Mouse (Mus musculus): Measurements from ENCODE around the gene Borcs5. TPM values are rescaled to one million over a fixed set of nuclear protein-coding genes. Genes with fewer than 3 reads are reported as not detected.

Borcs5 gene
- polyA plus RNA-seq, 1 experiment, result 4.8 TPM

- H3K4me1 ChIP-seq (ENCODE audit: control insufficient read depth, insufficient read depth, low read length), result no peaks in the 10 kb centered on the region
- H3K27ac ChIP-seq (ENCODE audit: insufficient read depth, low read length), result no peak overlapping the region
- H3K9ac ChIP-seq (ENCODE audit: low read depth, poor library complexity, severe bottlenecking), result no peak overlapping the region
- H3K36me3 ChIP-seq (ENCODE audit: control insufficient read depth, insufficient read depth, low read length, poor library complexity, severe bottlenecking), result no peaks in the 10 kb centered on the region
- H3K4me3 ChIP-seq (ENCODE audit: low read depth, low read length), result no peak overlapping the region
- no peak for TF ChIP-seq EP300 (IDR thresholded peaks at IDR 0.05; ENCODE audit: insufficient read depth, low read depth, low read length)
- no peak for TF ChIP-seq CTCF (IDR thresholded peaks at IDR 0.05; ENCODE audit: low read depth, low read length)
- TF ChIP-seq POLR2A (IDR thresholded peaks at IDR 0.05; ENCODE audit: insufficient read depth, low read length), result no peak
- H3K27me3 ChIP-seq (ENCODE audit: control insufficient read depth, insufficient read depth, low read length, poor library complexity, severe bottlenecking), result no peaks in the 10 kb centered on the region
- H3K9me3 ChIP-seq (replicated peaks; ENCODE audit: control insufficient read depth, insufficient read depth, low read length, poor library complexity, severe bottlenecking), result no peaks in the 10 kb centered on the region
These were observed 27.4 kb upstream of the Borcs5 start for GRCm38 (mm10) chr6:134611896-134612295.

GRCm38 (mm10) chr6:134614322-134614721 is 25.0 kb upstream of the Borcs5 start:
- Histone ChIP-seq H3K27ac (ENCODE audit: insufficient read depth, low read length) (no peak overlapping the region), H3K9ac (ENCODE audit: low read depth, poor library complexity, severe bottlenecking) (no peak overlapping the region), H3K27me3 (ENCODE audit: control insufficient read depth, insufficient read depth, low read length, poor library complexity, severe bottlenecking) (no peaks in the 10 kb centered on the region), H3K9me3 (replicated peaks; ENCODE audit: control insufficient read depth, insufficient read depth, low read length, poor library complexity, severe bottlenecking) (no peaks in the 10 kb centered on the region), H3K36me3 (ENCODE audit: control insufficient read depth, insufficient read depth, low read length, poor library complexity, severe bottlenecking) (no peaks in the 10 kb centered on the region), H3K4me1 (ENCODE audit: control insufficient read depth, insufficient read depth, low read length) (no peaks in the 10 kb centered on the region), H3K4me3 (ENCODE audit: low read depth, low read length) (no peak overlapping the region)
- no peak for TF ChIP-seq CTCF (IDR thresholded peaks at IDR 0.05; ENCODE audit: low read depth, low read length)
- TF ChIP-seq EP300 (IDR thresholded peaks at IDR 0.05; ENCODE audit: insufficient read depth, low read depth, low read length), result no peak
- no peak for TF ChIP-seq POLR2A (IDR thresholded peaks at IDR 0.05; ENCODE audit: insufficient read depth, low read length)

- Histone ChIP-seq H3K36me3 (ENCODE audit: control insufficient read depth, insufficient read depth, low read length, poor library complexity, severe bottlenecking) (no peaks in the 10 kb centered on the region), H3K9ac (ENCODE audit: low read depth, poor library complexity, severe bottlenecking) (no peak overlapping the region), H3K27ac (ENCODE audit: insufficient read depth, low read length) (no peak overlapping the region), H3K27me3 (ENCODE audit: control insufficient read depth, insufficient read depth, low read length, poor library complexity, severe bottlenecking) (no peaks in the 10 kb centered on the region), H3K4me1 (ENCODE audit: control insufficient read depth, insufficient read depth, low read length) (no peaks in the 10 kb centered on the region), H3K4me3 (ENCODE audit: low read depth, low read length) (no peak overlapping the region), H3K9me3 (replicated peaks; ENCODE audit: control insufficient read depth, insufficient read depth, low read length, poor library complexity, severe bottlenecking) (no peaks in the 10 kb centered on the region)
- TF ChIP-seq CTCF (IDR thresholded peaks at IDR 0.05; ENCODE audit: low read depth, low read length), result peak; percentile 98
- TF ChIP-seq POLR2A (IDR thresholded peaks at IDR 0.05; ENCODE audit: insufficient read depth, low read length), result no peak
- TF ChIP-seq EP300 (IDR thresholded peaks at IDR 0.05; ENCODE audit: insufficient read depth, low read depth, low read length), result peak; percentile 64; the same call in 1 of the 2 replicates
These were observed 24.3 kb upstream of the Borcs5 start for GRCm38 (mm10) chr6:134614723-134615648.

GRCm38 (mm10) chr6:134617589-134617988 is 21.7 kb upstream of the Borcs5 start:
- no peaks in the 10 kb centered on the region for H3K4me1 ChIP-seq (ENCODE audit: control insufficient read depth, insufficient read depth, low read length)
- TF ChIP-seq EP300 (IDR thresholded peaks at IDR 0.05; ENCODE audit: insufficient read depth, low read depth, low read length), result no peak
- no peak for TF ChIP-seq POLR2A (IDR thresholded peaks at IDR 0.05; ENCODE audit: insufficient read depth, low read length)
- TF ChIP-seq CTCF (IDR thresholded peaks at IDR 0.05; ENCODE audit: low read depth, low read length), result peak; percentile 14
- H3K9me3 ChIP-seq (replicated peaks; ENCODE audit: control insufficient read depth, insufficient read depth, low read length, poor library complexity, severe bottlenecking), result no peaks in the 10 kb centered on the region
- no peaks in the 10 kb centered on the region for H3K36me3 ChIP-seq (ENCODE audit: control insufficient read depth, insufficient read depth, low read length, poor library complexity, severe bottlenecking)
- H3K4me3 ChIP-seq (ENCODE audit: low read depth, low read length), result no peak overlapping the region
- H3K27ac ChIP-seq (ENCODE audit: insufficient read depth, low read length), result no peak overlapping the region
- no peaks in the 10 kb centered on the region for H3K27me3 ChIP-seq (ENCODE audit: control insufficient read depth, insufficient read depth, low read length, poor library complexity, severe bottlenecking)
- H3K9ac ChIP-seq (ENCODE audit: low read depth, poor library complexity, severe bottlenecking), result no peak overlapping the region

GRCm38 (mm10) chr6:134620129-134620528 is 19.2 kb upstream of the Borcs5 start:
- H3K36me3 ChIP-seq (ENCODE audit: control insufficient read depth, insufficient read depth, low read length, poor library complexity, severe bottlenecking), result no peaks in the 10 kb centered on the region
- TF ChIP-seq CTCF (IDR thresholded peaks at IDR 0.05; ENCODE audit: low read depth, low read length) (no peak), EP300 (IDR thresholded peaks at IDR 0.05; ENCODE audit: insufficient read depth, low read depth, low read length) (no peak), POLR2A (IDR thresholded peaks at IDR 0.05; ENCODE audit: insufficient read depth, low read length) (no peak)
- H3K9me3 ChIP-seq (replicated peaks; ENCODE audit: control insufficient read depth, insufficient read depth, low read length, poor library complexity, severe bottlenecking), result no peaks in the 10 kb centered on the region
- no peak overlapping the region for H3K9ac ChIP-seq (ENCODE audit: low read depth, poor library complexity, severe bottlenecking)
- no peak overlapping the region for H3K4me3 ChIP-seq (ENCODE audit: low read depth, low read length)
- no peaks in the 10 kb centered on the region for H3K27me3 ChIP-seq (ENCODE audit: control insufficient read depth, insufficient read depth, low read length, poor library complexity, severe bottlenecking)
- H3K27ac ChIP-seq (ENCODE audit: insufficient read depth, low read length), result no peak overlapping the region
- H3K4me1 ChIP-seq (ENCODE audit: control insufficient read depth, insufficient read depth, low read length), result no peaks in the 10 kb centered on the region
